Mouse (Mus musculus): ENCODE results near the gene Tmem179b. TPM values are rescaled to one million over a fixed set of nuclear protein-coding genes. Genes with fewer than 3 reads are reported as not detected.
A peak's percentile ranks its signal among the peaks of the same experiment; 100 is the strongest.

Gene Tmem179b
- total RNA-seq, 2 experiments from 2014 or later = 16.5 to 18.0 TPM

DNA sequence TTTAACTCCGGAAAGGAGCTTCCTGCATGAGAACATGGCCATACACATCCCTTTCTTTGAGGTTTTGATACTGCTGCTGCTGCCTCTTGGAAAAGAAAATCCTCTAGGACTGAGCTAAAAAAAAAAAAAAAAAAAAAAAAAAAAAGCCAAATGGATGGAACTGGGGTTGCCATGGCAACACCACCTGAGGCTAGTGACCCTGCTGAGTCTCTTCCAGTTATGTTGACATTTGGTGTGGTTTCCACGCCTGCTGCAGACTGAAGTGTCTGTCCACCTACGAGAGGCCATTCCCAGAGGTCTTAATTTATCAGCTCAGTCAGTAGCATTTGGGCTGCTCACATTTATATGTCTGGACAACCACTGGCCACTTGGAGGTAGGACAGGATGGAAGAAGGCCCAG, 14.3 kb upstream of the Tmem179b start:
- intact Hi-C loops (cut with DNase I) = no loop called here
- no peak for DNase-seq

DNA sequence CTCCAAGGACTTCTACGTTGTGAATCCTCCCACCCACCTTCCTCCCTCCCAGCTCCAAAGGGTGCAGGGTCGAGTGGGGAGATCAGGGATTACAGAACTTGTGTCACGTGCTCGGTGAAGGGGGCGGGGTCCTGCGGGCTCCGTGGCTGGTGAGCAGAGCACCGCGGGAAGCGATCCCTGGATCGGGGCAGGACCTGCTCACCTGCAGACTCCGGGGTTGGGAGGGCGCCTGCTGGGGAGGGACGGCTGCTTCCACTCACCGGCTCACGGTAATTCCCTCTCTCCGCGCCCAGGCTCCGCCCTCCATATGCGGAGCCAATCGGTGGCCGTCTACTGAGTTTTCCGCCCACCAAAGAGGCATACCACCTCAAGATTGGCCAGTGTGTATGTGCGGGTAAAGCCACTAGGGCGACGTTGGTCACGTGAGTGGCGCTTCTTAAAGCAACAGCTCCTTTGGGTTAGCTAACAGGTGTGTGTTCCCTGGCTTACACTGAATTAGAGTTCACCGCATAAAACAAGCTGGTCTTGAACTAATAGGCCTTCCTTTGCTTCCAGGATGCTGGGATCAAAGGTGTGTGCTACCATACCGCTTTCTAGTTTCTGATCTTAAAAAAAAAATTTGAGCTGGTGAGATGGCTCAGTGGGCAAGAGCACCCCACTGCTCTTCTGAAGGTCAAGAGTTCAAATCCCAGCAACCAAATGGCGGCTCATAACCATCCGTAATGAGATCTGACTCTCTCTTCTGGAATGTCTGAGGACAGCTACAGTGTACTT, 11.9 kb upstream of the Tmem179b start, which contains the start of gene Taf6l:
Taf6l (minus strand) TSS at position 410 of the 774 bp plus-strand sequence.
- intact Hi-C loops (cut with DNase I) = no loop called here

DNA sequence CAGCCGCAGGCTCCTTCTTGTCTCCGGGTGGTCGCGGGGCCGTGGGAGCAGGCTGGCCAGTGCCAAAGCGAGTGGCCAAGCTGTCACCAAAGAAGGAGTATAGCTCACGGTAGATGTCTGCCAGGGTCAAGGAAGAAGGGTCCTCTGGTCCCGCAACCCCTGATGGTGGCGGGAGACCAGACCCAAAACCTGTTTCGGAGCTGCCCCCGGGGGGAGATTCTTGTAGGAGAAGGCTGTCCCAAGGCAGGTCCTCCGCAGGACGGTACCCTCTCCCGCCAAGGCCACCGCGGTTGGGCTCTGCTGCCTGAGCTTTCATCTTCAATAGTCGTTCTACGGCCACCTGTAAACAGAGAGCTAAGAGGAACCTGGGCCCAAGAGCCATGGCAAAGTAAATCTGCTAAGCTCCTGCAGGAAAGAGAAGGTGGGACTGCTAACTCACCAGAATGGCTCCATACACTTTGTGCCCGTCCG, 719 bp upstream of the Tmem179b start:
- DNase-seq = no peak
- intact Hi-C loops (cut with DNase I) = no loop called here

More for the DNA sequence above, 11.9 kb upstream of the Tmem179b start, which contains the start of gene Taf6l:
- DNase-seq = peak; percentile 86 to 87

DNA sequence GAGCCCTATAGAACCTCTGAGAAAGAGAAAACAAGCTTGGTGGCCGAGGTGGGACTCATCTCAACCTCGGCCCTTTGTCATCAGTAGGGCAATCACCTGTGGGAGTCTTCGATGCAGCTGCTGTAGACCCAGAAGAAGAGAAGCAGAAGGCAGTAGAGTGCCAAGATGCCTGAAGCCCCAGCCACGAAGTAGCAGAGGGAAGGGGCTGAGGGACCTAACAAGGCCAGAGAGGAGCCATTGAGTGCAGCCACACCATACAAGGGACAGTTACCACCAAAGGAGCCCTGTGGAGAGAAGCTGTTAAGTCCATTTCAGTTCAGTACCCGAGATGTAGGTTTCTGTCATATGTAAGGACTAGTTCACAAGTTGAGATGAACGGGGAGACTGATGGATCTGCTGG, 858 bp downstream of the Tmem179b start:
- no peak for DNase-seq
- intact Hi-C loops (cut with DNase I) = no loop called here

DNA sequence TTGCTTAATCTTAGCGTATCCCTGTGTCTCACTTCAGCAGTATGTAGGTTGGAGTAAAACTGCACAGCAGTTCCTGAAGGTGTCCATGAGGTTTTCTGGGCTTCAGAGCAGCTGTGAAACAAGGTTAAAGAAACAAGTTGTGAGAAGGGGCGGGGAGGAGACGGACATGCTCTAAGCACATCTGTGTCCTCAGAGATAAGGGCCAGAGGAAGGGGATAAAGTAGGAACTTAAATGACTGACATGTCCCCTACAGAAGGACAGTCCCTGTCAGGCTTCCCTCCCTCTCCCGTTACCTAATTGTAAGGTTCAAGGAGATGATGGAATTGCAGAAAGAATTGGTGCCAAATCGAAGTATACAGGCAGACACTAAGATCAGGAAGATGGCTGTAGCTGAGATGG, 1.3 kb downstream of the Tmem179b start:
- no peak for DNase-seq
- intact Hi-C loops (cut with DNase I) = no loop called here

DNA sequence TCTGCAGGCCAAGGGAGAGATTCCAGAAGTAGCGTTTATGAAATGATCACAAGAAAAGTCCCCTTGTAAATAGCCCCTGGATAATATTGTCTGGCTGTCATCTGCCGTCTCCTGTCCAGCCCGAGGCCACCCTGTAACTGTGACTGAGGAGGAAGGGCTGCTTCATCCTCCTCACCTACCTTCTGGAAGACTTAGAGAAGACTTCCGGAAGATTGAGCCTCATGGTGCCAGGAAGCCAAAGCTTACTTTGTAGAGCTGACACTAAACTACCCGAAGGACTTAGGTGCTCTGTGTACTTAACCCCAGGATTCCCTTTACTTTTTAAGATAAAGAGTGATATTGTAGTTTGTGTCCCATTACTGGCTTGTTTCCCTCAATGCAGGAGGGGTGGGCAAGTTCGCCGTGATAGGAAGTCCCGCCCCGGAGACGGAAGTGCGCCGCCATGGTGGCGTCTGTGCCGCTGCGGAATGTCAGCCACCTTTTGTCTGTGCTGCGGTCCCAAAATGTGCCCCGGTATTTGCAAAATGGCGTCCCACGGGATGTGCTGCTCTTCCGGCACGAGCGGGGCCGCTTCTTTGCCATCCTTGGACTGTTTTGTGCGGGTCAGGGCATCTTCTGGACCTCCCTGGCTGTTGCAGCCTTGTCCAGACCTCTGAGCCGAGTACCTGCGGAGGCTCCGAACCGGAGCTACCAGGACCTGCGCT, 3.5 kb downstream of the Tmem179b start, which contains the start of gene Tmem223:
Tmem223 (plus strand) TSS at position 430 of the 704 bp plus-strand sequence.
- DNase-seq = peak; percentile 84 to 85
- intact Hi-C loops (cut with DNase I) = no loop called here

DNA sequence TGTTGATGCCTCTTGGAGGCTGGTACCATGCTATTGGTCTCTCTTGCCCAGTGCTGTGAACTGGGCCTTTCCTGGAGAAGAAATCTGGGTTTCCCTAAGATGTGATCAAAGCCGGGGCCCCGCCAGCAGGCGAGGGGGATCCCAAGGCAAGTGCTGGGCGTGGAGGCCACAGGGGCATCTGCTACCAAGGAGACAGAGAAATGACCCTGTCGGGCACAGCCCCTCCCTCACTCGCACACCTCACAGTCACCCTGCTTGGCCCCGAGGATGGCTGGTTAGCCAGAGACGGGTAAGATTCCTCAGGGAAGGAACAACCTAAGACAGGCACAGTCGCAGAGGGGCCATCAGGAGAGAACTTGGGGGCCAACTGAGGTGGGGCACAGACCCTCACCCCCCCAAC, 8.7 kb downstream of the Tmem179b start:
- intact Hi-C loops (cut with DNase I) = no loop called here
- no peak for DNase-seq

DNA sequence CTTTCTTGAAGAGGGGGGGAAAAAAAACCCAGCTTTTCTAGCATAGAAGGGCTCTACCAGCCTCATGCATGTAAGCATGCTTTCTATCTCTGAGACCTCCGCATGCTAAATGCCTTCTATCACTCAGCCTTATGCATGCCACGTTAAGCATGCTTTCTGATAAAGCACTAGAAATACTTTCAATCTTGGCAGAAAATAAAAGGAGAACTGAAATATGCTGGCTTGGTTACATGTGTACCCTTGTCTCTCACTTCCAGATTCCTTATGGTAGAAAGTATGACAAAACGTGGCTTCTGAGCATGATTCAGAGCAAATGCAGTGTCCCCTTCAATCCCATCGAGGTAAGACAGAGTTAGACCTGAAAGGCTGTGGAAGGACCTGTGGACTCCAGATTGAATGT, 11.0 kb downstream of the Tmem179b start:
- no peak for DNase-seq
- intact Hi-C loops (cut with DNase I) = no loop called here

DNA sequence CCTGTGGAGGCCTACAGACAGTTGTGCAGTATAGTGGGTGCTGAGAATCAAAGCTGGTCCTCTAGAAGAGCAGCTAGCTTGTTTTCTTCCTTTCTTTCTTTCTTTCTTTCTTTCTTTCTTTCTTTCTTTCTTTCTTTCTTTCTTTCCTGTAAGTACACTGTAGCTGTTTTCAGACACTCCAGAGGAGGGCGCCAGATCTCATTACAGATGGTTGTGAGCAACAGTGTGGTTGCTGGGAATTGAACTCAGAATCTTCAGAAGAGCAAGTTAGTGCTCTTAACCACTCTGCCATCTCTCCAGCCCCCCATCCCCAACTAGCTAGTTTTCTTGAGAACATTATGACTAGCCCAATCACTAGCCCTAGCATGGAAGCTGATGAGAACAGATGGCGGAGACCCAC, 13.5 kb downstream of the Tmem179b start:
- intact Hi-C loops (cut with DNase I) = no loop called here
- no peak for DNase-seq

DNA sequence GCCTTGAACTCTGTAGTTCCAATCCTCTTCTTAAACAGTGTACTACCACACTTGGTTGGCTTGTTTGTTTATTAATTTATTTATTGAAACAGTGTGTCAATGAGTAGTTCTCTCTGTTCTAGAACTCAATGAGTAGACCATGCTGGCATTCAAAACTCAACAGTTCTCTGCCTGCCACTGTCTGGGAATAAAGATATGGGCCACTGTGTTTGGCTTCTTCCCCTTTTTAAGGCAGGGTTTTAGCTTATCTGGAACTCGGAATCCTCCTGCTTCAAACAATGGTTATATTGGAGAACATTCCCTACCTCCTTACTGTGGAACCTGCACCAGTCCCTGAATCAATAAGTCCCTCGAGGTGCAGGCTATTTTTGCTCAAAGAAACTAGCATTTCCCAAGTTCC, 15.4 kb downstream of the Tmem179b start:
- DNase-seq = no peak
- intact Hi-C loops (cut with DNase I) = loop anchor here (5.0 kb wide), 1 partner anchor 63 kb away; the partner anchor contains the start of gene Hnrnpul2

DNA sequence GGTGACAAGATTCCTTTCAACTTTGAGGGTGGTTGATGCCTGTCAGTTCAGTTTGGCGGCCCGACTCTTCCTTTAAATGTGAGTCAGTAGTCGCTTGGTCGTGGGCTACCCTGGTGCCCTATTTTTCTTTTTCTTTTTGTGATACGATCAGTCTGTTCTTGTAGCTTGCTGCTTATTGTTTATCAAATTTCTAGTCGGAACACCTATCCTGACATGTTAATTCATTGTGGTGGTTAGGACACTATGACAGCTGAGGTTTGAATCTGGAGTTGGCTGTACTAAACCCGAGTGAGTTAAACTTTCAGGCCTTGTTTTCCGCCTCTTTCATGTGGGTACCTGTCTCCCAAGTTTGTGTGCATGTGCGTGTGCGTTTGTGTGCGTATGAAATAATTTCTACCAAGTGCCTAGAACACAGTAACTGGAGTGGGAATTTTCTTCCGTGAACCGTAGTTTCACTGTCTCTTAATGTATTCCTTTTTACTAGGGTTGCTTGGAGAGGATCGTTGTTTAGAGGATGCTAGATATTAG, 16.7 kb downstream of the Tmem179b start:
- intact Hi-C loops (cut with DNase I) = loop anchor here (5.0 kb wide), 1 partner anchor 65 kb away; the partner anchor contains the start of gene Hnrnpul2
- no peak for DNase-seq

DNA sequence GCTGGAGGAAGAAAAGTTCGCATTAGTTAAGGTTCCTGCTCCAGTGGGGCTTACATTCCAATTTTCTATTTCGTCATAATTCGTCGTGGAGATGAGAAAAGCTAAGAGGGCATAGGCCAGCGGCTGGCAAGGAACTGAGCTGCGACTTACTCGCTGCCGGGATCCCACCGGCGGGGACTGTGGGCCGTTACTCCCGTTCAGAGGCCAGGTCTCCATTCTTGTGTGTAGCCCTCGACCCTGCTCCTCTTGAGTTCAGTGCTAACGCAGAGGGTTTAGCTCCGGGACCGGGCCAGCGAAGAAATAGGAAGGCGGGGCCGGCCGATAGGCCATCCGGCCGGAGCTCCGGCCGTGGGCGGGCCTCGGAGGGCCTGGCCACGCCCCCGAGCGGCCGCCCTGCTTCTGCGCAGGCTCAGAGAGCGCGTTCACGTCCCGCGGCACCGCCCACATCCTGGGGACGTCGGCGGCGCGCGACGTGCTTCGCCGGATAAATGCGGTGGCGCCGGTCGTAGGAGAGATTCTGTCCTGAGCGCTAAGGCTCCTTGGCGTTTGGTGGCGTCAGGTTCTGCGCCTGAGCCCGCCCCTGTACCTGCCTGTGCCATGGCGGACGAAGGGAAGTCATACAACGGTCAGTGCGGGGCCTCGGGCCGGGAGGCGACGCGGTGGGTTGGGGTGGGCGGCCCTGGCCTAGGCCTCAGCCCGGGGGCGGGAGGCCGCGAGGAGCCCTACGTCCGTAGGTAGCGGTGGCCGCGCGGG, 17.5 kb downstream of the Tmem179b start, which contains the start of gene Nxf1:
Nxf1 (plus strand) TSS at position 439 of the 753 bp plus-strand sequence.
- intact Hi-C loops (cut with DNase I) = loop anchor here (5.0 kb wide), 1 partner anchor 65 kb away; the partner anchor contains the start of gene Hnrnpul2
- peak; percentile 92 to 93 for DNase-seq

DNA sequence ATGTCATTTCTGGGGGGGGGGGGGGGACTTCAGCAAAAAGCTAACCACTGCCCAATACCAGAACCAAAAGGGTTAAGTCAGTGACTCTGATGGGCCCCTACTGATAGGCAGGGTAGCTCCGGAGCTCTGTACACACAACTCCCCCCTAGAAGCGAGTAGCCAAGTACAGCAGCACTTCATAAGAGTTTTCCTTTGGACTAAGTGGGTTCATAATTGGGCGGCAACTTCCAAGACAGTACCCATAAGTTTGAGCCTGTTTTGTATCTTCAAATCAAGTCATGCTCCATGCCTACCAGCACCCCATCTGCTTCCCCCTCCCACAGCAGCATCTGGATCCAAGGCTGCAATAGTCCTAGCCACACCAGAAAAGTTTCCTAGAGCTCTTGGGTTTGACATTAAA, 18.6 kb downstream of the Tmem179b start:
- intact Hi-C loops (cut with DNase I) = loop anchor here (5.0 kb wide), 1 partner anchor 67 kb away; the partner anchor contains the start of gene Hnrnpul2
- no peak for DNase-seq

DNA sequence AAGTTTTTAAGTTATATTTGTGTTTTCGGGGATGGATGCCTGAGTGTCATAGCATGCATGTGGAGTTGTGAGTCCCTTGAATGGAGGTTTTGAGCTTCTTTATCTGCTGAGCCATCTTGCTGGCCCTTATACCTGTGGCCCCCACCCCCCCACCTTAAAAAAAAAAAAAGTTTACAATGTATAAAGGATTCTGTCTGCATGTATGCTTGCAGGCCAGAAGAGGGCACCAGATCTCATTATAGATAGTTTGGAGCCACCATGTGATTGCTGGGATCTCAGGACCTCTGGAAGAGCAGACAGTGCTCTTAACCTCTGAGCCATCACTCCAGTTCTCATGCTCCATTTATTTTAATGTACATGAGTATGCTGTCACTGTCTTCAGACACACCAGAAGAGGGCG, 26.9 kb downstream of the Tmem179b start:
- intact Hi-C loops (cut with DNase I) = no loop called here
- DNase-seq = no peak

DNA sequence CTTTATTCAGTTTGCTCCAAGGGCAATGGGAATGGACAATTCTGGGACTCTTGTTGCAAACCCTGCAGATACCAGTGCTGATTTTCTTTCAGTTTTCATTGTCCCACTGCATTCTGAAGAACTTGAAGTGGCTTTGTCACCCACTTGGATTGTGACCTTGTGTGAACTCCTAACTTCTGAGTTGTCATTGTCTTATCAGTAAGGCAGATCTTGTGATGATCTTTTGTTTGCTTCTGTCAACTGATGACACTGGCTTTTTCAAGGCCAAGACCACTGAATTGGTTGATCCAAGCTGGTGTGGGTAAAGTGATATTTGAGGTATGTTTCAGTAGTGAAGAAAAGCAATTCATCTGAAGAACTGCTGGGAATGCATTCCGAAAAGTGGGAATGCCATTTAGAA, 28.9 kb downstream of the Tmem179b start:
- DNase-seq = no peak
- intact Hi-C loops (cut with DNase I) = no loop called here

DNA sequence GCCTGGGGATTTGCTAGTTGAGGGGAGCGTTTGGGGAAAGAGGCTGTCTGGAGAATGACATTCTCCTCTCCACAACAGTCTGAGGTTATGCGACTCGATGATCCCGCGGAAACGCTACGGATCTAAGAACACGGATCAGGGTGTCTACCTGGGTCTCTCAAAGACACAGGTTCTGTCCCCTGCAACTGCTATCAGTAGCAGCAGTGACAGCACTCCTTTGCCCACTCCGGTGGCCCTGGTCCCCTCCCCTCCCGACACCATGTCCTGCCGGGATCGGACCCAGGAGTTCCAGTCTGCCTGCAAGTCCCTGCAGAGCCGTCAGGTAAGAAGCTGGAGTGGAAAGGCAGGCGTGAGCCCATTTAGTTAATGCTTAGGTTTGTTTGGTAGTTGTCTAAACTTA, 32.1 kb downstream of the Tmem179b start:
- no peak for DNase-seq
- intact Hi-C loops (cut with DNase I) = no loop called here

DNA sequence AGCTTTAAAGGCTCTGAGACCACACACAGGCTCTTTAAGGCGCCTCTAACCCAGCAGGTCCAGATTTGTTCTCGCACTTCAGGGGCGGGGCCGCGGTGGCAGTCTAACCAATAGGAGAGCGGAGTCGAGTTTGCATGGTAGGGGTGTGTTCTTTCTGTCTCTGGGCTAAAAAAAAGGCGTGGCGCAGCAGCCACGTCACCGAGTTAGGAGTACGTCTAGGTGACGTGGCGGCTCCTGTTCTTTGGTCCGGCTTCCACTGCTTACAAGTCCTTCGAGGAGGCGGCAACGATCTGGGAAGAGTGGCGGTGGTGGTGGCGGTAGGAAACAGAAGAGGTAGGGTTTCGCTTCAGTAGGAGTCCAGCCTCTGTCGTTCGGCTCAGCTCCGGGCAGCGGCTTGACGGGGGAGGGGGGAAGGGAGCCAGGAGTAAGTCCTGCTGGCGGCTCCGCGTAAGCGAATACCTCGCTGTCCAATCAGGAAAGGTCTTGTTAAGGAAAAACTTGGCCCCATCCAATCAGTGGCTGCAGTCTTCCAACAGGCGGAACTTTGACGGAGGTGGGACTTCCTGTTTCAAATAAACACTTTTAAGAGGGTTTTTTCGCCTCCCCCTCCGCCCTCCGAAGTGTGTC, 32.9 kb downstream of the Tmem179b start, which contains the start of gene Stx5a:
Stx5a (plus strand) TSS at position 171 of the 627 bp plus-strand sequence.
- intact Hi-C loops (cut with DNase I) = no loop called here
- peak; percentile 91 to 96 for DNase-seq

DNA sequence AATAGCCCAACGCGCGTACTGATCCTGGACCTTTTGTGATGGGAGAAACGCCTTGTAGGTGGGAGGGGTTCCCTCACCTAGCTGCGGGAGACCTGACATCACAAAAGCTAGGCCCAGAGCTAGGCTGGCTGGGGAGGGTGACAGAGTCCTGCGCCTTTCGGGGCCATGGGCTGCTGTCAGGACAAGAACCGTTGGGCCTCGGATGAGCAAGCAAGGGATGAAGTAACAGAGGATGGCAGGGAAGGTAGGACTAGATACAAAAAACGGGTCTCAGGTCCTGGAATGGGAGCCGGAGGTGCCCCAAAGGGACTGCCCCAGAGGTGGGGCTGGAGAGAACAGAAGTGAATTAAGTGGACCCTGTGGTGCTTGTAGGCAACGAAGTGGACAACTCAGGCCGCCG, 33.7 kb downstream of the Tmem179b start, which contains the start of gene 1700092M07Rik:
1700092M07Rik (plus strand) TSS at position 116 of the 400 bp plus-strand sequence.
- intact Hi-C loops (cut with DNase I) = no loop called here
- DNase-seq = peak in 1 of 2 experiments; percentile 21

DNA sequence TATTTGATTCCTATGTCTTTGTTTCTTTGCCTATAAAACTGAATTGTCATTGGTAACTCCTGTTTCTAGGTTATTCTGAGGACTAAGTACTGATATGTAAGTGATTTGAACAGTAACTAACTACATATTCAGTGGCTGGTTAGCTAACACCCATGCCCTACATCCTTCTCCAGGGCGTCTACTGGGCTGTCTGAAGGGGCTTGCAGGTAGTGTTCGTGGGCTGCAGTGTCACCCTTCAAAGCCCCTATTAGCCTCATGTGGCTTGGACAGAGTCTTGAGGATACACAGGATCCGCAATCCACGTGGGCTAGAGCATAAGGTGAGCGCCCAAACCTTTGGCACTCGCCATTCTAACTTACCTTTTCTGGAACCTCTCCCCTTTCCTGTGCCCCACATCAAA, 34.6 kb downstream of the Tmem179b start:
- no peak for DNase-seq

DNA sequence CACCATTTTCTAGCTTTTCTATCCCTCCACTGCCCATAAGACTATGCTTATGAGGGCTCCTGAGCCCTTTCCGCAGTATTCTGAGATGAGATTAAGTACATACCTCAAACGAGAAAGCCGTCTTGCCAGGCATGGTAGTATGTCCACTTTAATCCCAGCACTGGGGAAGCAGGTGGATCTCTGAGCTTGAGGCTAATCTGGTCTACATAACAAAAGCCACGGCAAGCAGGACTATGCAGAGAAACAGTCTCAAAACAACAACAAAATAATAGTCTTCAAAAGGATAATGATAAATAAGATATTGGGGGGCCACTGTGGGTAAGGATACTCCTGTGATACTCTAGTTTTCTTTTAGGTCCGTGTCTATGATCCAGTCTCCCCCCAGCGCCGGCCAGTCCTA, 35.4 kb downstream of the Tmem179b start:
- no peak for DNase-seq
- intact Hi-C loops (cut with DNase I) = no loop called here

More for the DNA sequence above, 34.6 kb downstream of the Tmem179b start:
- intact Hi-C loops (cut with DNase I) = no loop called here

Data from heart, postnatal 36 days (tissue).